Mouse (Mus musculus) mature B cell (primary cell): ENCODE measurements around the gene Mical1.

ENCODE experiments used
- in situ Hi-C: fragments of 300-500 bp; cut with MboI; formaldehyde crosslinking; loops from 2 replicates; pipeline ENCODE4 v1.14.3; 2019

Gene Mical1

GRCm38 (mm10) chr10:41476171-41477017 lies at the start of gene Mical1:
Gene Mical1 (plus strand): TSS chr10:41476314.
- in situ Hi-C loops = no loop called here

DNA sequence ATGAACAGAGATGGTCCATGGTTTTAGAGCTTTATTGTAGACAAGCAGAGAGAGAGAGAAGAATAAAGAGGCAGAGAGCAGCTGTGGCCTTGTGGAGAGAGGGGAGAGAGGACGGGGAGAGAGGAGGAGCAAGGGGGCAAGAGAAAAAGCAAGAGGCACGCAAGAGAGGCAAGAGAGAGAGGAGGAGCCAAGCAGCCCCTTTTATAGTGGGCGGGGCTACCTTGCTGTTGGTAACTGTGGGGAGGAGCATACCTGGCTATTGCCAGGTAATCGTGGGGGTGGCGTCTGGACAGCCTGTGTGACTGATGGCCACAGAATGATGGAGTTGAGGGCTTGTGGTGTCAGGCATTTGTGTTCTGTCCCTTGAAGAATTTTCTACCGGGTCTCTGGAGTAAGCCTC lies 49.7 kb upstream of the Mical1 start:
- in situ Hi-C loops = no loop called here

GRCm38 (mm10) chr10:41434624-41435023 lies 41.5 kb upstream of the Mical1 start:
- in situ Hi-C loops = loop anchor here (5.0 kb wide), 1 partner anchor 68 kb away; no protein-coding TSS in a partner anchor

- in situ Hi-C loops = no loop called here
Measured at GRCm38 (mm10) chr10:41435141-41435540, 41.0 kb upstream of the Mical1 start.

- in situ Hi-C loops = no loop called here
Measured at GRCm38 (mm10) chr10:41448216-41448615, 27.9 kb upstream of the Mical1 start.

GRCm38 (mm10) chr10:41449684-41450083 lies 26.4 kb upstream of the Mical1 start:
- in situ Hi-C loops = no loop called here

GRCm38 (mm10) chr10:41450137-41450670 lies 25.9 kb upstream of the Mical1 start, which contains the start of gene Zbtb24:
Gene Zbtb24 (plus strand): TSS chr10:41450383.
- in situ Hi-C loops = no loop called here

DNA sequence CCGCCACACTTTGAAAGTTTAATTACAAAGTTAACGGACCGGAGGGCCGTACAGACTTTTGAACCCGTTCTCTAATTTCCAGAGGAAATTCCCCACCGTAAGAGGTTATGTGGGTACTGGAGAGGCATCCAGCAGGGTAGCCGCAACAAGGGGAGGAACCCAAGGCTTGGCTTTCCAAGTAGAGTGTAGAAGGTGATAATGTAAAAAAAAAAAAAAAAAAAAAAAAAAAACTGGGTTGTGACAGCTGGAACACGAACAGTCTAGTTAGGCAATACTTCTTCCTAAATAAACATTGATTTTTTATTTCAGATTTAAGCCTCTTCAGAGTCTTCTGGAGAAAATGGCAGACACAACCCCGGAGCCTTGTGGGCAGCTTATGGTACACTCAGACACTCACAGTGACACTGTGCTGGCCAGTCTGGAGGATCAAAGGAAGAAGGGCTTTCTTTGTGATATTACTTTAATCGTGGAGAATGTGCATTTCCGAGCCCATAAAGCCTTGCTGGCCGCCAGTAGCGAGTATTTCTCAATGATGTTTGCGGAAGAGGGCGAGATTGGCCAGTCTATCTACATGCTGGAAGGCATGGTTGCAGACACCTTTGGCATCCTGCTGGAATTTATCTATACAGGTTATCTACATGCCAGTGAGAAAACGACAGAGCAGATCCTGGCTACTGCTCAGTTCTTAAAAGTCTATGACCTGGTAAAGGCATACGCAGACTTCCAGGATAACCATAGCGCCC lies 25.2 kb upstream of the Mical1 start:
- in situ Hi-C loops = no loop called here

DNA sequence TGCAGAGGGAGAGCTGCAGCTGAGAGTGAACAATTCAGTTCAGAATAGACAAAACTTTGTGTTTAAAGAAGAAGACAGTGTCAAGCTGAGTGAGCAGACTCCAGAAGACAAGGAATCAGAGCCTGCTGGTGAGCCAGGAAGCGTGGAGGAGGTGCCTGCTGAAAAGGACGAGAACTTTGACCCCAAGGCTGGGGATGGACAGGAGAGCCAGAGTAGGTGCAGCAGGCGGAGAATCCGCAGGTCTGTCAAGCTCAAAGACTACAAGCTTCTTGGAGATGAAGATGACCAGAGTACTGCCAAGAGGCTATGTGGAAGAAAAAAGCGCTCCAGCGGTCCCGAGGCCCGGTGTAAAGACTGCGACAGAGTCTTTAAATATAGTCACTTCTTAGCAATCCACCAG lies 24.5 kb upstream of the Mical1 start:
- in situ Hi-C loops = no loop called here

DNA sequence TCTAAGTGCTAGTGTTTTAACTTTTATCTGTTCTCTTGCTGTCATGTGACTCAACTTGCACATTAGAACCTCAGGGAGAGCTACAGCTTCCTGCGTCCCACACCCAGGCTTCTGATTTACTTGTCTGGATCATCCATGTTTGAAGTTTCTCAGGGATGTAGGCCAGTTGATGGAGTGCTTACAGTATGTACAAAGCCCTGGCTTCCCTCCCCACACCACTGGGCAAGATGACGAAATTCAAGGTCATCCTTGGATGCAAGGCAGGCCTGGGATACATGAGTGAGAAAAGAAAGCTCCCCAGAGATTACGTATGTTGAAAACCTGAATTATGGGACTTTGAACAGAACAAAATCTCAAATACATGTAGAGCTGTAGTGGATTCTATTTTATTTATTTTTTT lies 23.3 kb upstream of the Mical1 start:
- in situ Hi-C loops = no loop called here

GRCm38 (mm10) chr10:41459990-41460389 lies 16.1 kb upstream of the Mical1 start:
- in situ Hi-C loops = no loop called here

DNA sequence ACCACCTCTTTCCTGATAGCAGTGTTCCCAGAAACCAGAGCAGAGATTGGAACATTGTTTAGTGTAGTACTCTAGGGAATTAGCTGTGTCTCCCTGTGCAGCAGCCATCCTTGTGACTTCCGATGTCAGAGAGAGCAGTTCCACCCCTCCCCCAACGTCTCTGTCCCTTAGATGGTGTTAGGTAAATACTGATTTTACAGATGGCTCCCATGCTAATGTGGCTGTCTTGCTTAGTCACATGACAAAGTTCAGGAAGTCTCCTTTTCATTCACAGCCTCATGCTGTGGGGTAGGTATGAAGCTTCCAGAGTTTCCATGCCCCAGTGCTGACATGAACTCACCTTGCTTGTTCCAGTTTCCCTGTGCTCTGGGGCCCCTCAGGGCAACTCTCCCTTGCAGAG lies 15.6 kb upstream of the Mical1 start:
- in situ Hi-C loops = no loop called here

GRCm38 (mm10) chr10:41461057-41461722 lies 14.9 kb upstream of the Mical1 start:
- in situ Hi-C loops = no loop called here

DNA sequence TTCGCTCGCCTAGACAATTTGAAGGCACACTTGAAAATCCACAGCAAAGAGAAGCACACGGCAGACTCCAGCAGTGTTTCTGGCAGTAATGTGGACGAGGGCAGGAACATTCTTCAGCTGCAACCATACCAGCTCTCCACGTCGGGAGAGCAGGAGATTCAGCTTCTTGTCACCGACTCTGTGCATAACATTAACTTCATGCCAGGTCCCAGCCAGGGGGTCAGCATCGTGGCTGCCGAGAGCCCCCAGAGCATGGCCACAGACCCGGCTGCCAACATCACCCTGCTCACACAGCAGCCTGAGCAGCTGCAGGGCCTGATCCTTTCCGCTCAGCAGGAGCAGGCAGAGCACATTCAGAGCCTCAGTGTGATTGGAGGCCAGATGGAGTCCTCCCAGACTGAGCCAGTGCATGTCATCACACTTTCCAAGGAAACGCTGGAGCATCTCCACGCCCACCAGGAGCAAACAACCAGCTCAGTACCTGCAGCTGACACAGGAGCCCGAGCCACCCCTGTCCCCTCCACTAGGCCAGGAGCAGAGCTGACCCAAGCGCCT lies 11.6 kb upstream of the Mical1 start:
- in situ Hi-C loops = no loop called here

DNA sequence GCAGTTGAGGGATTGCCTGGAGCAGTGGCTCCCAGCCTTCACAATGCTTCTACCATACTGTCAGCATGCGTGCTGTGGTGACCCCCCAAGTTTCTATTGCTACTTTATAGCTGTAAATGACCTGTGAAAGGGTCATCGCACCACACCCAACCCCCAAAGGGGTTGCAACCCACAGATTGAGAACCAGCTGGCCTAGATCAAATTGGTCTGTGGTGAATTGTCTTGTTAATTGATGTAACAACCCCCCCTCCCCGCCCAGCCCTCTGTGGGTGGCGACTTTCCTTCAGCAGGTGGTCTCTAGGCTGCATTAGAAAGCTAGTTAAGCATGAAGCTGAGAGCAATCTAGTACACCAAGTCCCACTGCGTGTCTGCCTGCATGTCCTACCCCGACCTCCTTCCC lies 8.8 kb upstream of the Mical1 start:
- in situ Hi-C loops = no loop called here

GRCm38 (mm10) chr10:41470693-41471092 lies 5.4 kb upstream of the Mical1 start:
- in situ Hi-C loops = no loop called here

DNA sequence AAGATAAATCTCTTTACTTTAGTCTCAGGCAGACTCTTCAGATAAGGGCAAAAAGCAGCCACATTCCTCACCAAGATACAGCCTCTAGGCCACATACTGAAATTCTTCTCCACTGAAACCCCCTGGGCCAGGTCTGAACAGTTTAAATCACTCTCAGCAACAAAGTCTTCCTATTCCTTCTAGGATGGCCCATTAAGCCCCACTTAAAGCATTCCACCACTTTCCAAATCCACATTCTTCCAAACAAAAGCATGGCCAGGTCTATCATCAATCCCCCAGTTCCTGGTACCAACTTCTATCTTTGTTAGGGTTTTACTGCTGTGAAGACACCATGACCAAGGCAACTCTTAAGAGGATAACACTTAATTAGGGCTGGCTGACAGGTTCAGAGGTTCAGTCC lies 3.6 kb upstream of the Mical1 start:
- in situ Hi-C loops = no loop called here

- in situ Hi-C loops = no loop called here
Measured at GRCm38 (mm10) chr10:41472962-41473481, 3.1 kb upstream of the Mical1 start.

GRCm38 (mm10) chr10:41473782-41474468 lies 2.2 kb upstream of the Mical1 start:
- in situ Hi-C loops = no loop called here

GRCm38 (mm10) chr10:41474981-41475391 lies 1.1 kb upstream of the Mical1 start:
- in situ Hi-C loops = no loop called here

DNA sequence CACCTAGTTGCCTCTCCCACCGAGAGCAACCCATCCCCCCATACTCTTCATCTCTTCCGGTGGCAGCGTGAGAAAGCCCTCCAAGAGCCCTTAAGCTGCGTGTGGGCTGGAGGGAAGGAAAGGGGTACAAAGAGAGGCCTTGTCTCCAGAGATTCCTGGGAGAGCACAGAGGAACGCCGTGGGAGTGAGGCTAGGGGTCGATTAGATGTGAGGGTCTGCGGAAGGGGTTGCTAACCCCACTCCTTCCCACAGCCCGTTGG lies 834 bp downstream of the Mical1 start:
- in situ Hi-C loops = no loop called here
